Mouse (Mus musculus): ENCODE measurements around the gene Rae1.

GRCm38 (mm10) chr2:172979666-172980345, 20.1 kb upstream of the Rae1 start:
- TF ChIP-seq CTCF (IDR thresholded peaks at IDR 0.05; ENCODE audit: borderline replicate concordance, extremely low read depth, insufficient read depth, insufficient read length) (no peak), POLR2A (IDR thresholded peaks at IDR 0.05; ENCODE audit: borderline replicate concordance, extremely low read depth, insufficient read depth, insufficient read length, poor library complexity, severe bottlenecking) (no peak)

All from brain, embryonic 14.5 days (tissue).